Mouse (Mus musculus) neural tube, embryonic 14.5 days (tissue): ENCODE data around the gene Ndnf. TPM values are rescaled to one million over a fixed set of nuclear protein-coding genes. Genes with fewer than 3 reads are reported as not detected.

Experiments used
- polyA plus RNA-seq: library from polyadenylated mRNA; unstranded; fragments of >200 nt; fragmentation: Nextera tagmentation; extraction: Ambion mirVana; gene quantifications from 2 replicates; pipeline ENCODE4 v1.2.1, GENCODE M21; 2014

Gene Ndnf
- polyA plus RNA-seq, 1 experiment from 2014 or later, result 13.9 TPM

Other genes with a start within 250 kb of the Ndnf start
- 0.08 TPM in 1 of 2 replicates, not detected in the other for gene Tnip3, start 146.3 kb upstream of the Ndnf start, polyA plus RNA-seq
- gene Prdm5, start 107.4 kb downstream of the Ndnf start, polyA plus RNA-seq, result 4.4 and 6.7 TPM in 2 replicates